Mouse (Mus musculus) activated CD4-positive, CD25-positive, alpha-beta regulatory T cell, adult 4 months (primary cell): ENCODE data around the gene Pgls. TPM values are rescaled to one million over a fixed set of nuclear protein-coding genes. Genes with fewer than 3 reads are reported as not detected.

ENCODE experiments used
- ATAC-seq: one replicate; pipeline ENCODE4 v1.8.0; 2017
- polyA plus RNA-seq, 2 experiments: library from polyadenylated mRNA; unstranded; fragments of 100-300 nt; shearing (Covaris generic); gene quantifications; one replicate each; pipeline ENCODE4 v1.2.1; 2017

Pgls gene
- polyA plus RNA-seq, 2 experiments from 2014 or later, result 77.4 to 87.4 TPM

DNA sequence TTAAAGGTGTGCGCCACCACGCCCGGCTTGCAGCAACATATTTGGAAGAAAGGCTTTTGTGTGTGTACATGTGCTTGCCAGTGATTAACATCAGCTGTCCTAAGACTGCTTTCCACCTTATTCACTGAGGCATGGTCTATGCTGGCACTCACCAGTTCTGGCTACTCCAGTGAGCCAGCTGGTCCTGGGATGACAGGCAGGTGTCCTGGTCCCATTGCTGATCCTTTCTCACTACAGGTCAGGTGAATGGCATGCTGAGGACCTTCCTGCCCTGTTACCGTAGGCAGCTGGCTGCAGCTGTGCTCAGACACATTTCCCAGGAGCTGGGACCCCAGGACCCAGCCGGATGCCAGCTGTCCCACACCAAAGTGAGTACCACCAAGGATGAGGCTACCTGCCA, 6.9 kb downstream of the Pgls start:
- no peak for ATAC-seq

DNA sequence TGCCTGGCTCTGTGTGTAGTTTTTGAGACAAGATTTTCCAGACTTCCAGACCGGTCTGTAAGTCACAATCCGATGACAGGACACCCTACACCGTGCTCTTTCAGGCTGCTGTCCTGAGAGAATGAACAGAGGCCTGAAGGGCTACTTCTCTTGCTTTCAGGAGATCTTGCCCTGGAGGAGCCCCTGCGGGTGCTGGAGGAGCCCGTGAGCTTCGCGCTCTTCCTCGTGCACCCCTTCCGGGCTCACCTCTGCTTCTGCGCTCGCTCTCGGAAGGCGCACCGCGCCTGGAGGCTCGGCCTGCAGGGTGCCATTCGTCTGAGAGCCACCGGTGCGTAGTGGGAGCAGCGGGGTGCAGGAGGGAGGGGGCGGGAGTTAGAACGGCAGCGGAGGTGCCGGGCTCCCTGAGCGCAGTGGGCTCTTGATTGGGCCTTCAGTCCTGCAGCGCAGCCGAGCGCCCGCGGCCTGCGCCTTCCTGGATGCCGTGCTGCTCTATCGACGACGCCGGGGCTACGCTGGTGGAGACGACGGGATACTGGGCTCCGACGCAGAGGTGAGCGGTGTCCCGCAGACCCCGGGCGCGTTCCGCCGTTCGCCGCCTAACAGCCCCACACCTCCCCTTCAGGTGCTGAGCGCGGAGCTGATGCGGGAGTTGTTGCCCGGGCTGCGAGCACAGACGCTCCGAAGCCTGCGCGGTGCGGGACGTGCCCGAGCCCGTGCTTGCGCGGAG, 10.1 kb downstream of the Pgls start:
- peak; percentile 32 for ATAC-seq

DNA sequence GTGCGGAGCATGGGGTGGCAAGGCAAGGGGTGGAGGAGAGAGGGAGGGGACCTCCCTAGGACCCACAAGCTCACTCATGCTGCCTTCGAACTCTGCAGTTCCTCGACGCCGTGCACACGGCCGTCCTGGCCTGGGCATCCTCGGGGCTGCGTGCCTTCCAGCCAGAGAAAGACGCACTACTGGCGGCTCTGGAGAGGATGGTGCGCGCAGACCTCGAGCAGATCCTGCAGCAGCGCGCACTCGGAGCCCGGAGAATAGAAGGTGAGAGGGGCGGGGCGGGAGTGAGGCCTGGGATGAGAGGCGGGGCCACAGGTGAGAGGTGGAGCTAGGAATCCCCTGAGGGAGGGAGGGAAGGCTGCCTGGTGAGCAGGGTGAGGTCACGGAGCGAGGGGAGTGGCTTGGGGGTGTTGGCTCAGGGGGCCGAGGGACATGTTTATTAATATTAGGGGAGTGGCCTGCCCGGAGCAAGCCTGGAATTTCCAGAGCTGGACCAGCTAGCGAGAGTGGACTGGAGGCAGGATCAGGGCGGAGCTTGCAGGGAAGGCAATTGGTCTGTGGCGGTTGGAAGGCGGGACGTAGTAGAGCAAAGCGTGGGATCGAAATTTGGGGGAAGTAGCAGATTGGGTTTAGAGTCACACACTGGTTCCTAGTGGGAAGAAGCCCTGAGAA, 10.8 kb downstream of the Pgls start:
- ATAC-seq, result no peak

DNA sequence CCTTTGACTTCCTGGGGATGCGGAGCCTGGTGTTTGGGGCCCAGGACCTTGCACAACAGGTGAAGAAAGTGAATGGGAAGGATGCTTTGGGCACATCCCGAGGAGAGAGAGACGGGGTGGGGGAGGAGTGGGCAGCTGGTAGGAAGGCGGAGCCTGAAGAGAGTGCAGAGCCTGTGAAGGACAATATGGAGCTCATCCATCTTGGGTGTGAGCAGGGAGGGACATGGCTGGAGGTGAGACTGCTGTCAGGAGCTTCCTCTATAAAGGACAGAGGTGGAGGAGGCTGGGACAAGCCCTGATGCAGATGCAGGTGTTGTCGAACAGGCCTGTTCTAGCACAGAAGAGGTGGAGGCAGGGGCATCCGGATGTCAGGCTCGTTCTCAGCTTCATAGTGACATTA, 12.0 kb downstream of the Pgls start:
- no peak for ATAC-seq

DNA sequence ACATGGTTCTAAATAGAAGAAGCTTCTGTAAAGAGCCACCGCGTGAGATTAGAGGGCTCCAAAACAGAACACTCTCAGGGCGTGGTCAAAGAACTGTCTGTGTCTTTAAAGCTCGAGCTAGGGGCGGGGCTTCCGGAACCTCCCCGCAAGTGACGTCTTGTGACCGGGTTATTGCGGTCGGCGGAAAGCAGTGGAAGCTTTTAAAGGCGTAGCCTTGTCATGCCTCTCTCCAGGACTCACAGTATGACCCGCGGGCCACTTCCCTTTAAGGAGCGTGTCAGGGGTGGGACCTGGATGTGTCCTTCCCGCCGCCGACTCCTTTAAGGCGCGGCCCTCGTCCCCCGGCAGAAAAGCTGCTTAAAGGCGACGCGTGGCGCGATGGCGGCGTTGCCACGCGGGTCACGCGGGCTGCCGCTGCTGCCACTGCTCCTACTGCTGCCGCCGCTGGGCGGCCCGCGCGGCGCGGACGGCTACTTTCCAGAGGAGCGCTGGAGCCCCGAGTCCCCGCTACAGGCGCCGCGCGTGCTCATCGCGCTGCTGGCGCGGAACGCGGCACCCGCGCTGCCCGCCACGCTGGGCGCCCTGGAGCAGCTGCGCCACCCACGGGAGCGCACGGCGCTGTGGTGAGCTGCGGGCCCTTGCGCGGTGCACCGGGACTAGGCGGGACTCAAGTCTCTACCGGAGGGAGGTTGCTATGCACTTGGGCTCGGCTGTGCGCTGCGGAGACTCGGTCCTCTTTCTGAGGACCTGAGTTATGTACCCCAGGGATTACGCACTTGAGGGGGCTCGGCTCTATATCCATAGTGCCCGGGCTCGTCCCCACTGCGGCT, 19.1 kb downstream of the Pgls start, which contains the start of gene Colgalt1:
Gene Colgalt1 (plus strand): TSS at position 177 of the 830 bp plus-strand sequence.
- peak; percentile 100 for ATAC-seq

DNA sequence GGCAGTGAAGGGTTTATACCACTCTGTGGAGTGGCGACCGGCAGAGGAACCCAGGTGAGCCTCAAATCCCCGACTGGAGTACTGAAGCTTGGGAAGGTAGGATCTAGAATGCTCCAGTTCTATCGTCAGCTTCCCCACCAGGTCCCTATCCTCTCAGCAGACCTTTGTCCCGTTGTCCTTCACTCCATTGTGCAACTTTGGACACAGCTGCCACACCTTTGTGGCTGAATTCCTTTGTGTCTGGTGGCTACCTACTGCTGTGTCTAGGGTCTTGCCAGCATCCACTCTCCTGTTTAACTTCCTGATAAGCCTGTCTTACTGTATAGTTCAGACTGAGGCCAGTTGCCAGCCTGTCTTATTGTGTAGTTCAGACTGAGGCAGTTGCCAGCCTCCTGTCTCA, 20.2 kb downstream of the Pgls start:
- ATAC-seq, result no peak

DNA sequence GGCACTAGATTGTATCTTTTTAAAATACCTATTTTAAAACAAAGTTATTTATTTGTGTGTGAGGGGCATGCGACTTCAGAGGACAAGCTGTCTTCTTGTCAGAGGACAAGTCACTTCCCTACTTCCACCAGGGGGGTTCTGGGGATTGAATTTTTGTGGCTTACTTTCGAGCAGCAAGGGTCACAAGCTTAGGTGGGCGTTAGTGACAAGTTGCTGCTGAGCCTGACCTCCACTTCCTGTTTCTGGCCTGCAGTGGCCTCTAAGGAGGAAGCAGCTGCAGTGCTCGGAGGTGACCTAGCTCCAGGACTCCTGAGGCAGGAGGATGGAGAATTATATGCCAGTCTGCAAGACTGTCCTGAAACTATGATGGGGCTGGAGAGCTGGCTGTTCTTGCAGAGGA, 21.4 kb downstream of the Pgls start:
- ATAC-seq, result no peak

DNA sequence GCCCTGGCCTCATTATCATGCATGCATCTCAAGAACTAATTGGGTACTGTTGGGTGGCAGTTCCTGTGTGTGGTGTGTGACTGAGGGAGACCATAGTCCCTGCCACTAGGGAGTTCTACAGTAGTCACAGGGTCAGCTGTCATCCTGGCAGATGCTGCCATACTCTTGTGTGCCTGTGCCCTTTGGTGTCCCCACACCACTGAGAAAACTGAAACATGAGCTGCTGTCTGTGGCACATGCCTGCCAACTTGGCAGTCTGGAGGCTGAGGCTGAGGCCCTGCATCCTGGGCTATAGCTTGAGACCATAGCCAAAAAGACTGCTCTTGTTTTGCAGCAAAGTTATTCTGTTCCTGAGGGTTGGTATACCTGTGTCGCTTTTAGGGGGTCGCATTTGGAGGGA, 27.8 kb downstream of the Pgls start:
- ATAC-seq, result no peak

DNA sequence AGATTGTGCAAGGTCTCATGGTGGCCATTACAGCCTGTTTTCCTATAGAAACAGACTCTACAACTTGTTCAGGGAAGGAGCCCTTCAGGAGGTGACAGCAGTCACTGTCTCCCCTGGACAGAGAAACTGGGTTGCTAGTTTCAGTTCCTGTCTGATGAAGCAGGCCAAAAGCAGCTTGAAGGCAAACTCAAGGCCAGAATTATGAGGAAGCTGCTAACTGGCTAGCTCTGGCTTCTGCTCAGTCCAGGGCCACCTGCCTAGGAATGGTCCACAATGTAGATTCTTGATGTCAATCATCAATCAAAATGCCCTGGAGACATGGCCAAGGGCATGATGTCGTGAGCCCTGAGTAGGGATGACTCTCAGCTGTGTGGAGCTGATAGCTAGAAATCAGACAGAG, 33.1 kb downstream of the Pgls start:
- ATAC-seq, result no peak

DNA sequence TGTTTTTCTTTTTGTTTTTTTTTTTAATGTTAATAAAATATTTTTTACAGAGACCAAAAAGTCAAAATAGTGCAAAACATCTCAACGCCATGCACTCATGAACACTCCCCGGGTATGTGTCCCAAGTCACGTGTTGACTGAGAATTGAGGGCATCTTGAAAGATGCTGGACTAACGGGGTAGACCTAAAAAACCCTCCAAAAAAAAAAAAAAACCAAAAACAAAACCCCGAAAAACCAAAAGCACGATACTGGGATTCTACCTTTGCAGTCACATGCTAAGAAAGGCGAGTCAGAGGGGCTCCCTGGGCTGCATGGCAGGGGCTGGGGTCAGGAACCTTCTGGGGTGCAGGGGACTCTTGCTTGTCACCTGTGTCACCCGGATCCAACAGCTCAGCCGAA, 34.8 kb downstream of the Pgls start:
- no peak for ATAC-seq

DNA sequence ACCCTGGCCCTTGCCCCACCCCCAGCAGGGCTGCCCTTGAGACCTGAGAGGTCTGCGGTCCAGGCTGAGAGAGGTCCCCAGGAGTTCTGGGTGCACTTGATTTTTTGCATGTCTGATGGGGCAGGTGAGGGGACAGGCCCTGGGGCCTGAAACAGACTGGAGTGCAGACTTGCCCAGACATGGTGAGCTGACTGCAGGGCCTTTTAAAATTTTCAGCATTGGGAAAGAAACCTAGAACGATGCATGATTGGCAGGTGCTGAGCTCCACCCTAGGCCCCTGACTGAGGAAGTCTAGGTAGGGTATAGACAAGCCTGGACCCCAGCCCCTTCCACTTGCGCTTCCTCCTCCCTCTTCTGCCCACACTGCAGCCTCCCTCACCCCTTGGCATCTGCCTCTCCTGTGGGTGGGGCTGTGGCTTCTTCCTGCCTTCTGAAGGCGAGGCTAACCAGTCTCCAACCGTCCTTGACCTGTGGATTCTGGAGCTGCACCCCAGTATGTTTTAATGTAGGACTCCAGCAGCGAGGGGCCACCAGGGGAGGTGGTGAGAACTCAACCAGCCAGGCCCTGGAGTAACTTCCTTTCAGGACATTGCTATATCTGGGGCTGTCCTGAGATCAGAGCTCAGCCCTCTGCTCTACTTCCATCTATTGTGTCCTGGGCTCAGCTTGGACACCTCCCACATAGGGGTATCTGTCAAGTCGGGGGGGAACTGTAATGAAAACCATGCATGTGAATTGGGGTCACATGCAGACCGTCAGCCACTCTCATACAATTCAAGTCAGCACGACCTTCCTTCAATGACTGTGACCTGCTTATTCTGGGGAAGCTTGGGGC, 35.5 kb downstream of the Pgls start:
- ATAC-seq, result no peak

DNA sequence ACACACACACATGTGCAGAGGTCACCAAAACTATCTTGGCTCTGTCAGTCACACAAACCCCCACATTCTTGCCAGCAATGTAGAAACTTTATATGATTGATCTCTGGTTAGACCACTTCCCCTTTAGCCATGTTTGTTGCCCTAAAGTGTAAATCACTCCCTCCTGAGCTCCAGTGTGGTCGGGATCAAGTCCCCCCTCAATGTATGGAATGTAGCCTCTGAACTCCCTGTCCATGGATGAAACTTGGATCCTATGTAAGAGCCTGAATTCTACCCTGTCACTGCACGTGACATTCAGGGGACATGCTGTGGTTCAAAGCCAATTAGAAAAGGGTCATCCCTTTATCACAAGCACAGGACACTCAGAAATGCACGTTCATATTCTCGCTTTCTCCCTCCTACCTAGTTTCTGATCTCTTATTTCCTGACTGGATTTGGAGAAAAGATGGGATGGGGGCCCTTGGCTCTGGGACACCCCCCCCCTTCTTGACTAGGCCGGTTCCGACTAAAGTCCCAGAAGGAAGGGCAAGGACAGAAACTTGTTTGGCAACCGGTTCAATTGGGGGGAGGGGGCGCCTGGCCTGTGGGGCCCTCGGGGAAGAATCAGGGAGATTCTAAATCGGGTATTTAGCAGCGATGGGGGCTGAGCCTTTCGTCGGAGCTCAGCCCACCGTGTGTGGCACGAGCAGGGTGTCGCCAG, 36.6 kb downstream of the Pgls start:
- no peak for ATAC-seq

DNA sequence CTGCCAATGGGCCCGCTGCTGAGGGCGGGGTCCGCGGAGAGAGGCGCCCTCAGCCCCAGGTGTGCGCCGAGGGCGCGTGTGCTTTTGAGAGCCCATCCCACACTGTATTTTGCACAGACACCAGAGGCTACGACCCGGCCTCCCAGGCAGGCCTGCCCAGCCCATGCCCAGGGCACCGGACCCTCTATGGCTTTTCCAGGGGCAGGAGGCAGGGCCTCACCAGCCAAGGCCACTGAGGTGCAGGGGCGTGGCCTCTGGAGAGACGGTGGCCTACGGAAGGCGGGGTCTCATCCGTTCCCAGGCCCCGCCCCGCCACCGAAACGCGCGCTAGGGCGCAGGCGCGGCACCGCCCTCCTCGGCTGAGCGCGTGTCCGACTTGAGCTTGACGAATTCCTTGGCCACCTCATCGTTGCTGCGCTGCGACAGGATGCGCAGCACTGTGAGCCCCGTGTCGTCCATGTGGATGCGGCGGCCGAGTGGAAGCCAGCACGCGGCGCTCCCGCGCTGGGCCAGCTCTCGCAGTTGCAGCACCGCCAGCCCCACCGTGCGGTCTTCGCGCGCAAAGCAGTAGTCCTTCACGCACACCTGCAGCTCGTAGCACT, 37.2 kb downstream of the Pgls start:
- peak; percentile 78 for ATAC-seq

DNA sequence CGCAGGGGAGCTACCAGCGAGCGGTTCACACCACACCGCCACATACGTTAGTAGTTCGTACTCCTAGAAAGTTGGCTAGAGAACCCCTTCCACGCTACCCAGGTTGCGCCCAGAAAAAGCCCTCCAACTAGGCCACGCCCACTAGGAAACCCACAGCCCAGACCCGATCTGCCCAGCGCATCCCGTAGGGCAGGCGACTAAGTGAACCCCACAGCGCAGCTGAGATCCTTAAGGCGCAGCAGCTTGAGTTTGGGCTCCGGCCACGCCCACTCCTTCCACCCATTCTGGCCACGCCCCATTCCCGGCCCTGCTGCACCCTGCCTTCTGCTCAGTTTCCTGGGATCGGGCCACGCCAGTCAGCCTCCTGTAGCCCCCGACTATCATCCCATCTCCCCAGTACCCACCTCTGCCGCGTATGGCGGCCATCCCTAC, 37.8 kb downstream of the Pgls start:
- no peak for ATAC-seq

DNA sequence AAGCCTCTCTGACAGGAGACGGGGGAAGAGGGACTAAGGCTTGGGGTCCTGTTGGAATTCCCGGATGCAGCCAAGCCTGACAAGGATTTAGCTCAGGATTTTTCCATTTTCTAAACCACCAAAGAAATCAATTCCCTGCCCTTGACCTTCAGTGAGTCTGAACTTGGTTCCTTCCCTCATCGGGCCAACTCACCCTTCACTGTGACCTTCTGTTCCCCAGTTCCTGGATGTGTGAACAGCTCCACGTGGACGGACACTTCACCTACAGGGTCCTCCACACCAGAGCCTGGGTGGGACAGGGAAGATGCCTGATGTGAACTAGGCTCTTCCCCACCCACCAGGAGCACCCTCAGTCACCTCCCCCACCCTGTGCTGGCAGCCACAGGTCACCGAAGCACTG, 38.8 kb downstream of the Pgls start:
- ATAC-seq, result no peak

DNA sequence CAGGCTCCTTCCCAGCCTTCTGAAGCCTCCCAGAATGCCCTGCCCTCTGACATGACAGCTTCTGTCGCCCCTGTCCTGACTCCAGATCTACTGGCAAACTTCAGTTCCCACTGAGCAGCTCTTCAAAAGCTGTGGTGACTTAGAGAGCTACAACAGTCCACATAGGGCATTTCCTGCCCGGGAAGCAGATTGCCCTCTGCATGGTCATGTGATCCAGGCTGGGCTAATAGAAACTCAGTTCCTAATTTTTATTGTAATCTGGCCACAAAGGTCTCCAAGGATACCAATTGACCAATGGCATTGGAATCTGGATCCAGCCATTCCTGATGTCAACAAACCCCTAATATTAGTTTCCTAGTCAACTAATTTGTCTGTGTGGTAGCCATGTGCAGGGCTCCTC, 39.9 kb downstream of the Pgls start:
- ATAC-seq, result no peak

DNA sequence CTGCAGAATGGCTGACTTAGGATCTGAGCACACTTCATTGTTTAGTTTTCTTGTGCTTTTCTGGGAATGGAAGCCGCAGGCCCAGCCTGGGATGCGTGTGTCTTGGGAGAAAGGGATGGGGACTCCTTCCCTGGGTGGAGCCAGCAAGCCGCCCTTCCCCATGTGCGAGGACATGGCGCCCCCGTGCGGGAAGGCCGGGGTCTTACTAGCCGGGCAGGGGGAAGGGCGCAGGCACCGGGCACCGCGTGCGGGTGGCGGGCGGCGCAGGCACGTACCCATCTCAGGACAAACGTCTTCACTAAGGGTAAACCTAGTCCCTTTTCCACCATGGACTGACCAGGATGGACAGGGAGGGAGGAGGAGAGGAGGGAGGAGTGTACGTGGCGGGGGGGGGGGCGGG, 41.2 kb downstream of the Pgls start:
- no peak for ATAC-seq

DNA sequence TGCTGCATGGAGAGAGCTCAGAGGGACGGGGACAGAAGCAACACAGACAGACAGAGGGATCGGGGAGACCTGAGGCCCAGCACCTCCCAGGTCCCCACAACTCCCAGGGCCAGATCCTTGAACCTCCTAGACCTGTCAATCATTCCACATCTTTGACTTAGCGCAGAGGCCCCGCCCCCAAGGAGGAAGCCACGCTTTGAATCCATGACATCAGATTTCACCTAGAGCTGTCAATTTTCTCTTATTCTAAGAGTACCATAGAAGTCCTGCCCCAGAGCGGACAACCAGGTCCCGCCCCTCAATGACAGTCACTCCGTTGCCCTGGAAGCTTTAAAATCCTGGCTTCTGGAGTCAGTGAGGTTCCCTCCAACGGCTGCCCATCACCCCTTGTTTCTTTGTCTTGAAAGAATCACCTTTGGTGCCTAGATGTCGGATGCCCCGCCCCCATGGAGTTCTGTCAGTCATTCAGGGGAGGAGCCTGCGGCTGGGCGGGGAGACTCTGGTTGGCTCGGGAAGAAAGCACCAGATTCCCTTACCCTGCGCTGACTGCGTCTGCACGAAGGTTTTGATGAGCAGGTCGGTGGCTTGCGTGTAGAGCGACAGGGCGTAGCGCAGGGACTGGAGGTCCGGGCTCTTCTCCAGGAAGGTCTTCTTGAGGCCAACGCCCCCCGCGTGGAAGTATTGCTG, 42.1 kb downstream of the Pgls start:
- peak; percentile 68 for ATAC-seq

DNA sequence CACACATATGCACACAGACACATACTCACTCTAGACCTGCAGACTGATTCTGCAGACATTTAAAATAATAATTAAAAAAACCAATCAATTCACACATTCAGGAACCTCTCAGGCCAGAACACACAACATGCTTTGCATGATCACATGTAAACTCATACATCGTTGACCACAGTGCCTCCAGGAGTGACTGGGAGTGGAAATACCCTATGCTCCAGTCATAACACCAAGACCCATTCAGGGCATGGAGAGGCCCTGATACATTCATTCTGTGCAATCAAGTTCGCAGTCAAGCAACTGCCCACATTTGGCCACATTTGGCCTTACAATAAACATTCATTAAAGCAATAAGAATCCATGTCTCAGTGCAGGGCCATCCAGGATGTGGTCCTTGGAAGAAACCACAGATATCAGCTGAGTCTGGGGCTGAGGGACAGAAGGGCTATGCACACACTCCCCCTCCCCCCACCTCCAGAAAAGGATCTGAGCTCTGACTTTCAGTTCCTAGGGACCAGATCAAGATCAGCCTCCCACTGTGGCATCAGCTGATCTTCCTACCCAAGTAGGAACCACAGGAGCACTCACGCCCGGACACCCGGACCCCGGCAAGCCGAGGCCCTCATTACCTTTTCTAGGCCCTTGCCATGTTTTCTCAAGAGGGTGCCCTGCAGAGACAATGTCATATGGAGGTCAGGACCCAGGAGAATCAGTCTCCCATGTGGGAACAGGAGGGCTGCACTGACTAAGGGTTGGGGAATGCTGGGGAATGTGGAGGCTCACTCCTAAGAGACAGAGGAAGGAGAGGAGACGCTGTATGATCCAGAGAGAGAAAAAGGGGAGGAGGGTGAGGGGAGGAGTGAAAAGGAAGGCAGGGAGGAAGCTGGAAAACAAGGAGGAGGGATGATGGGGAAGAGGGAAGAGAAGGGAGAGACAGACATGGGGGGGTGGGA, 45.4 kb downstream of the Pgls start:
- ATAC-seq, result no peak

DNA sequence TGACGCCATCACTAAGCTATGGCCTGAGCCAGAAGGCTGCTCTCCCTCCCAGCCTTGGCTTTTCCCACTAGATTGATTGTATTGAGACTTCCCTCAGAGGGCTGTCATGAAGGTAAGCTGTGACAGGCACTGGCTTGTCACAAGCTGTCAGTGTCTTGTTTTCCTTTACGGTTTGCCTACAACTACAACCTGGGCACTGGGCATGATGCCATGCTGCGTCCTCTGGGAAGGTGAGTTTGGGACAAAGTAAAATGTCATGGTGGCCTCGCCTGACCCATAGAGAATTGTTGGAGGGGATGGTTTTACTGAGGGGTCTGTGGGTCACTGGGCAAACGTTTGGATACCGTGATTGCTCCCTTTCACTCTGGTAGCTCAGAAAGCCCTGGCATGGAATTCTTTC, 46.3 kb downstream of the Pgls start:
- ATAC-seq, result no peak
